Mouse (Mus musculus) MEL (cell line): Measurements from ENCODE around the gene Ndufa5. TPM values are rescaled to one million over a fixed set of nuclear protein-coding genes. Genes with fewer than 3 reads are reported as not detected.

Source experiments
- DNase-seq: peaks from one replicate; pipeline ENCODE4 v3.0.0; 2011; ENCODE audit warnings: low read depth, low spot score
- H3K27ac ChIP-seq: 2 replicates; pipeline ENCODE4 v1.5.1; 2012; ENCODE audit warnings: low read depth, mild to moderate bottlenecking, control low read depth, low read length, moderate library complexity; ENCODE audit not compliant: control insufficient read depth
- H3K27me3 ChIP-seq, 2 experiments: fragments of 150-350 bp in 1 of 2; sonication (generic) in 1 of 2; 2 replicates each; pipeline ENCODE4 v1.6.1; 2012; ENCODE audit warnings: low read length in 2 of 2, mild to moderate bottlenecking in 2 of 2, improper control_type of control experiment in 1 of 2, moderate library complexity in 1 of 2; ENCODE audit not compliant: insufficient read depth in 2 of 2, control insufficient read depth in 1 of 2
- H3K36me3 ChIP-seq, 2 experiments: 2 replicates each; pipeline ENCODE4 v1.6.1; 2012 to 2014; ENCODE audit warnings: low read length in 2 of 2, improper control_type of control experiment in 1 of 2, inconsistent platforms in 1 of 2, mild to moderate bottlenecking in 1 of 2; ENCODE audit not compliant: insufficient read depth in 2 of 2, control insufficient read depth in 1 of 2
- H3K4me1 ChIP-seq, 2 experiments: fragments of 150-350 bp in 1 of 2; sonication (generic) in 1 of 2; 2 replicates each; pipeline ENCODE4 v1.6.1; 2012; ENCODE audit warnings: low read length in 2 of 2, improper control_type of control experiment in 1 of 2, mild to moderate bottlenecking in 1 of 2; ENCODE audit not compliant: insufficient read depth in 2 of 2, control insufficient read depth in 1 of 2
- H3K4me3 ChIP-seq, 2 experiments: fragments of 150-350 bp in 1 of 2; sonication (generic) in 1 of 2; 2 replicates each; pipeline ENCODE4 v1.5.1; 2012; ENCODE audit warnings: low read depth in 2 of 2, low read length in 2 of 2, mild to moderate bottlenecking in 2 of 2, moderate library complexity in 2 of 2, control low read depth in 1 of 2, improper control_type of control experiment in 1 of 2; ENCODE audit not compliant: control insufficient read depth in 1 of 2, insufficient read depth in 1 of 2
- H3K79me2 ChIP-seq: 2 replicates; pipeline ENCODE4 v1.6.1; 2012; ENCODE audit warnings: mild to moderate bottlenecking, low read length, moderate library complexity; ENCODE audit not compliant: control insufficient read depth, poor library complexity, insufficient read depth
- H3K9ac ChIP-seq: 2 replicates; pipeline ENCODE4 v1.6.1; 2012; ENCODE audit warnings: low read depth, mild to moderate bottlenecking, control low read depth, low read length, moderate library complexity; ENCODE audit not compliant: control insufficient read depth, poor library complexity, severe bottlenecking
- H3K9me3 ChIP-seq: fragments of 150-350 bp; sonication (generic); replicated peaks from 2 replicates; pipeline ENCODE4 v1.6.1; 2012; ENCODE audit warnings: mild to moderate bottlenecking, low read length, improper control_type of control experiment, moderate library complexity; ENCODE audit not compliant: insufficient read depth
- BHLHE40 ChIP-seq: IDR thresholded peaks from 2 replicates; pipeline ENCODE4 v1.6.1; 2012; ENCODE audit warnings: low read depth, mild to moderate bottlenecking, inconsistent platforms, low read length, improper control_type of control experiment, borderline replicate concordance
- CHD2 ChIP-seq: IDR thresholded peaks from 2 replicates; pipeline ENCODE4 v1.6.1; 2011; ENCODE audit warnings: low read length, improper control_type of control experiment
- CTCF ChIP-seq, 3 experiments: IDR thresholded peaks in 2 of 3; conservative IDR thresholded peaks in 1 of 3; 2 replicates each; pipeline ENCODE4 v1.5.1; 2011 to 2012; ENCODE audit warnings: low read length in 3 of 3, low read depth in 2 of 3, mild to moderate bottlenecking in 2 of 3, improper control_type of control experiment in 1 of 3, inconsistent platforms in 1 of 3, mixed read lengths in 1 of 3, moderate library complexity in 1 of 3; ENCODE audit not compliant: control insufficient read depth in 1 of 3, insufficient read depth in 1 of 3, poor library complexity in 1 of 3, severe bottlenecking in 1 of 3
- E2F4 ChIP-seq: IDR thresholded peaks from 2 replicates; pipeline ENCODE4 v1.6.1; 2011; ENCODE audit warnings: low read depth, low read length, improper control_type of control experiment, borderline replicate concordance
- ELF1 ChIP-seq: IDR thresholded peaks from 2 replicates; pipeline ENCODE4 v1.6.1; 2014; ENCODE audit warnings: low read depth, mild to moderate bottlenecking, inconsistent platforms, low read length, improper control_type of control experiment, moderate library complexity
- ETS1 ChIP-seq: IDR thresholded peaks from 2 replicates; pipeline ENCODE4 v1.6.1; 2012; ENCODE audit warnings: low read depth, mild to moderate bottlenecking, inconsistent platforms, low read length, improper control_type of control experiment, moderate library complexity
- GATA1 ChIP-seq: IDR thresholded peaks from 2 replicates; pipeline ENCODE4 v1.6.1; 2011; ENCODE audit warnings: low read depth, low read length, improper control_type of control experiment
- HCFC1 ChIP-seq: IDR thresholded peaks from 2 replicates; pipeline ENCODE4 v1.6.1; 2012; ENCODE audit warnings: low read depth, mild to moderate bottlenecking, inconsistent platforms, low read length, improper control_type of control experiment, moderate library complexity
- JUND ChIP-seq: IDR thresholded peaks from 2 replicates; pipeline ENCODE4 v1.6.1; 2011; ENCODE audit warnings: low read depth, mild to moderate bottlenecking, improper control_type of control experiment, low read length
- KAT2A ChIP-seq: conservative IDR thresholded peaks from 2 replicates; pipeline ENCODE4 v1.6.1; 2012; ENCODE audit warnings: low read depth, low read length, improper control_type of control experiment, inconsistent platforms
- MAFK ChIP-seq: IDR thresholded peaks from 2 replicates; pipeline ENCODE4 v1.6.1; 2011; ENCODE audit warnings: low read depth, mild to moderate bottlenecking, low read length, improper control_type of control experiment, borderline replicate concordance
- MAX ChIP-seq: IDR thresholded peaks from 2 replicates; pipeline ENCODE4 v1.6.1; 2011; ENCODE audit warnings: low read length, improper control_type of control experiment
- MAZ ChIP-seq: IDR thresholded peaks from 2 replicates; pipeline ENCODE4 v1.6.1; 2012; ENCODE audit warnings: low read depth, mild to moderate bottlenecking, inconsistent platforms, low read length, improper control_type of control experiment
- MEF2A ChIP-seq: IDR thresholded peaks from 2 replicates; pipeline ENCODE4 v1.6.1; 2014; ENCODE audit warnings: low read depth, mild to moderate bottlenecking, inconsistent platforms, low read length, improper control_type of control experiment; ENCODE audit not compliant: poor library complexity, insufficient replicate concordance, severe bottlenecking; ENCODE audit errors: extremely low read depth
- MXI1 ChIP-seq: IDR thresholded peaks from 2 replicates; pipeline ENCODE4 v1.6.1; 2011; ENCODE audit warnings: mild to moderate bottlenecking, low read depth, low read length, improper control_type of control experiment
- MYC ChIP-seq: IDR thresholded peaks from 2 replicates; pipeline ENCODE4 v1.6.1; 2011; ENCODE audit warnings: low read depth, mild to moderate bottlenecking, low read length, improper control_type of control experiment, moderate library complexity
- NRF1 ChIP-seq: IDR thresholded peaks from 2 replicates; pipeline ENCODE4 v1.6.1; 2014; ENCODE audit warnings: low read depth, mild to moderate bottlenecking, inconsistent platforms, low read length, improper control_type of control experiment, moderate library complexity; ENCODE audit not compliant: poor library complexity, insufficient read depth, severe bottlenecking
- POLR2A ChIP-seq, 2 experiments: IDR thresholded peaks; 2 replicates each; pipeline ENCODE4 v1.6.1; 2011 to 2012; ENCODE audit warnings: low read length in 2 of 2, mild to moderate bottlenecking in 2 of 2, control low read depth in 1 of 2, improper control_type of control experiment in 1 of 2, low read depth in 1 of 2, moderate library complexity in 1 of 2; ENCODE audit not compliant: control insufficient read depth in 1 of 2, insufficient read depth in 1 of 2, poor library complexity in 1 of 2
- POLR2AphosphoS2 ChIP-seq: IDR thresholded peaks from 2 replicates; pipeline ENCODE4 v1.6.1; 2011; ENCODE audit warnings: low read length, improper control_type of control experiment
- RAD21 ChIP-seq: IDR thresholded peaks from 2 replicates; pipeline ENCODE4 v1.6.1; 2011; ENCODE audit warnings: mild to moderate bottlenecking, low read depth, low read length, improper control_type of control experiment
- SIN3A ChIP-seq: IDR thresholded peaks from 2 replicates; pipeline ENCODE4 v1.6.1; 2012; ENCODE audit warnings: low read length, improper control_type of control experiment, inconsistent platforms
- SMC3 ChIP-seq: IDR thresholded peaks from 2 replicates; pipeline ENCODE4 v1.6.1; 2011; ENCODE audit warnings: low read depth, low read length, improper control_type of control experiment
- TAL1 ChIP-seq: IDR thresholded peaks from 2 replicates; pipeline ENCODE4 v1.6.1; 2012; ENCODE audit warnings: mild to moderate bottlenecking, inconsistent platforms, low read length, moderate library complexity, mixed read lengths
- TCF12 ChIP-seq: IDR thresholded peaks from 2 replicates; pipeline ENCODE4 v1.6.1; 2014; ENCODE audit warnings: low read depth, mild to moderate bottlenecking, inconsistent platforms, low read length, improper control_type of control experiment, moderate library complexity
- UBTF ChIP-seq: IDR thresholded peaks from 2 replicates; pipeline ENCODE4 v1.6.1; 2012; ENCODE audit warnings: low read depth, mild to moderate bottlenecking, inconsistent platforms, low read length, improper control_type of control experiment, moderate library complexity, borderline replicate concordance; ENCODE audit not compliant: insufficient read depth
- USF1 ChIP-seq: IDR thresholded peaks from 2 replicates; pipeline ENCODE4 v1.6.1; 2014; ENCODE audit warnings: low read depth, mild to moderate bottlenecking, inconsistent platforms, low read length, improper control_type of control experiment, moderate library complexity
- ZC3H11A ChIP-seq: IDR thresholded peaks from 2 replicates; pipeline ENCODE4 v1.6.1; 2012; ENCODE audit warnings: low read depth, mild to moderate bottlenecking, inconsistent platforms, low read length, improper control_type of control experiment
- ZKSCAN1 ChIP-seq: IDR thresholded peaks from 2 replicates; pipeline ENCODE4 v1.6.1; 2012; ENCODE audit warnings: low read depth, mild to moderate bottlenecking, inconsistent platforms, low read length, improper control_type of control experiment, moderate library complexity
- ZNF384 ChIP-seq: IDR thresholded peaks from 2 replicates; pipeline ENCODE4 v1.6.1; 2012; ENCODE audit warnings: low read depth, mild to moderate bottlenecking, inconsistent platforms, low read length, improper control_type of control experiment
- polyA plus RNA-seq, 2 experiments: library from polyadenylated mRNA; stranded (reverse) in 1 of 2; unstranded in 1 of 2; fragments of >175 nt in 1 of 2; fragments of >200 nt in 1 of 2; gene quantifications; 2 replicates each; pipeline versions ENCODE4 v1.2.1 to v1.2.4; 2012; ENCODE audit warnings: low replicate concordance in 2 of 2, low read depth in 1 of 2; ENCODE audit not compliant: insufficient read length in 2 of 2, insufficient read depth in 1 of 2, missing spikeins in 1 of 2
- total RNA-seq: library from RNA; depleted of rRNA; stranded (reverse); fragments of 300-350 nt; gene quantifications from 2 replicates; pipeline ENCODE4 v1.2.3, GENCODE M21; 2012

Ndufa5 gene
- total and polyA plus RNA-seq, 3 experiments = 225 to 235 TPM; not detected in 1

DNA sequence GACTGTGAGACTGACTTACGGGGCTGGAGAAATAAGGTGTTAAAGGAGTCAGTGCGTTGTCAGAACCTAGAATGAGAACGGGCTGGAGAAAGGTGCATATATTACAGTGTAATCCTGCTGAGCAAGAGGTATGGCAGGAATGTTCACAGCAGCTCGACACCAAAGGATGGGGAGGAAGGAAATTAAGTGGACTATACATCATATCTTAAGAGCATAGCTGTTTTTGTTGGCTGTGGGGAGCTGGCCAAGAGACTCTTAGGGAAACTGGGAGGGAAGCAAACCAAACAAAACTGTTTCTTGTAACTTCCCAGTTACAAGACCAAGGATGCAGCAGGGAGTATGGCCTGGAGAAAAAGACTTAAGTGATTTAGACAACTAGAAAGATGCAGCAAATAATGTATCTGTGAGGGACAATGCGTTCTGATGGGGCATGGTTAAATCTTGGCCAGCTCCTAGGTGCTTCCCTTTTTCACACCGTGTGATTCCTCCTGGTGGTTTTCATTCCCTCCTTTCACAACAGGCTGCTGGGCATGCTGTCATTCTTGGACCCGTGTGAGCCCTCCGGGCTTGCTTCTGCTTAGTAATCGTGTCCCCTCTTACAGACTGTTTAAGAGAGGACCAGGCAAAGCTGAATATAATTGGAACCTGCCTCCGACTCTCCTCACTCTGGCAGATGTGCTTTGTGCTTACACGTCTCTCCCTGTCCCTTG is 3.1 kb upstream of the Ndufa5 start:
- TF ChIP-seq MAX (no peak), CTCF (IDR thresholded peaks at IDR 0.05 in 2 of 3, conservative IDR thresholded peaks at IDR 0.05 in 1 of 3; ENCODE audit: control insufficient read depth in 1 of 3, insufficient read depth in 1 of 3, low read depth in 2 of 3, low read length in 3 of 3, poor library complexity in 1 of 3, severe bottlenecking in 1 of 3) (no peak), ZKSCAN1 (no peak), ETS1 (no peak), POLR2AphosphoS2 (no peak), JUND (no peak), E2F4 (no peak), BHLHE40 (no peak), CHD2 (no peak), KAT2A (no peak), POLR2A (IDR thresholded peaks at IDR 0.05; ENCODE audit: control insufficient read depth in 1 of 2, insufficient read depth in 1 of 2, low read depth in 1 of 2, low read length in 2 of 2, poor library complexity in 1 of 2) (no peak), SMC3 (no peak), MAFK (no peak), ELF1 (no peak)
- TF ChIP-seq, all 39 proteins: peak for 0
- Histone ChIP-seq H3K27ac (no peak overlapping the region), H3K4me1 (peaks cover 2 to 19% of the 10 kb centered on the region in 2 experiments; a peak in 3 of 4 replicates), H3K36me3 (peaks cover 0 to 13% of the 10 kb centered on the region in 2 experiments; a peak in 2 of 4 replicates), H3K79me2 (peaks cover 12% of the 10 kb centered on the region), H3K4me3 (peak overlapping the region; percentile 13 to 40; a peak in 2 of 4 replicates), H3K9me3 (no peaks in the 10 kb centered on the region), H3K9ac (peak overlapping the region; percentile 33; the same call in 1 of the 2 replicates), H3K27me3 (no peaks in the 10 kb centered on the region)
- no peak for DNase-seq

- Histone ChIP-seq H3K27me3 (no peaks in the 10 kb centered on the region), H3K4me3 (peak overlapping the region; percentile 13 to 40; a peak in 2 of 4 replicates), H3K9ac (peak overlapping the region; percentile 33; the same call in 1 of the 2 replicates), H3K27ac (no peak overlapping the region), H3K79me2 (peaks cover 15% of the 10 kb centered on the region), H3K9me3 (no peaks in the 10 kb centered on the region), H3K4me1 (peaks cover 2 to 21% of the 10 kb centered on the region in 2 experiments; a peak in 3 of 4 replicates), H3K36me3 (peaks cover 0 to 16% of the 10 kb centered on the region in 2 experiments; a peak in 2 of 4 replicates)
- DNase-seq = peak; percentile 81
- peak; percentile 28 to 82 (median 37); a peak in 5 of 6 replicates for TF ChIP-seq CTCF (IDR thresholded peaks at IDR 0.05 in 2 of 3, conservative IDR thresholded peaks at IDR 0.05 in 1 of 3; ENCODE audit: control insufficient read depth in 1 of 3, insufficient read depth in 1 of 3, low read depth in 2 of 3, low read length in 3 of 3, poor library complexity in 1 of 3, severe bottlenecking in 1 of 3)
- peak; percentile 91 for TF ChIP-seq ELF1
- peak; percentile 81 for TF ChIP-seq RAD21
- no peak for TF ChIP-seq TAL1
- TF ChIP-seq NRF1 = no peak
- TF ChIP-seq ZNF384 = 0 out of 2 replicates have a peak, but pooled peaks have one; percentile 18
- TF ChIP-seq MAZ = no peak
- TF ChIP-seq UBTF = no peak
- TF ChIP-seq SIN3A = peak; percentile 55; the same call in 1 of the 2 replicates
- TF ChIP-seq ZC3H11A = peak; percentile 72
- TF ChIP-seq SMC3 = peak; percentile 75
- TF ChIP-seq MXI1 = peak; percentile 41; the same call in 1 of the 2 replicates
- peak; percentile 47; the same call in 1 of the 2 replicates for TF ChIP-seq HCFC1
- TF ChIP-seq USF1 = no peak
- TF ChIP-seq MEF2A = no peak
- TF ChIP-seq GATA1 = peak; percentile 22; the same call in 1 of the 2 replicates
- 0 out of 2 replicates have a peak, but pooled peaks have one; percentile 42 for TF ChIP-seq MYC
- no peak for TF ChIP-seq MAFK
- peak; percentile 52 for TF ChIP-seq MAX
- no peak for TF ChIP-seq TCF12
- TF ChIP-seq KAT2A = no peak
These were observed 2.4 kb upstream of the Ndufa5 start for GRCm38 (mm10) chr6:24530166-24530565.
